Mouse (Mus musculus): ENCODE results near the gene Igfbp6. TPM values are rescaled to one million over a fixed set of nuclear protein-coding genes. Genes with fewer than 3 reads are reported as not detected.

Gene Igfbp6
- total RNA-seq, 2 experiments from 2014 or later, result 40.3 to 48.1 TPM

DNA sequence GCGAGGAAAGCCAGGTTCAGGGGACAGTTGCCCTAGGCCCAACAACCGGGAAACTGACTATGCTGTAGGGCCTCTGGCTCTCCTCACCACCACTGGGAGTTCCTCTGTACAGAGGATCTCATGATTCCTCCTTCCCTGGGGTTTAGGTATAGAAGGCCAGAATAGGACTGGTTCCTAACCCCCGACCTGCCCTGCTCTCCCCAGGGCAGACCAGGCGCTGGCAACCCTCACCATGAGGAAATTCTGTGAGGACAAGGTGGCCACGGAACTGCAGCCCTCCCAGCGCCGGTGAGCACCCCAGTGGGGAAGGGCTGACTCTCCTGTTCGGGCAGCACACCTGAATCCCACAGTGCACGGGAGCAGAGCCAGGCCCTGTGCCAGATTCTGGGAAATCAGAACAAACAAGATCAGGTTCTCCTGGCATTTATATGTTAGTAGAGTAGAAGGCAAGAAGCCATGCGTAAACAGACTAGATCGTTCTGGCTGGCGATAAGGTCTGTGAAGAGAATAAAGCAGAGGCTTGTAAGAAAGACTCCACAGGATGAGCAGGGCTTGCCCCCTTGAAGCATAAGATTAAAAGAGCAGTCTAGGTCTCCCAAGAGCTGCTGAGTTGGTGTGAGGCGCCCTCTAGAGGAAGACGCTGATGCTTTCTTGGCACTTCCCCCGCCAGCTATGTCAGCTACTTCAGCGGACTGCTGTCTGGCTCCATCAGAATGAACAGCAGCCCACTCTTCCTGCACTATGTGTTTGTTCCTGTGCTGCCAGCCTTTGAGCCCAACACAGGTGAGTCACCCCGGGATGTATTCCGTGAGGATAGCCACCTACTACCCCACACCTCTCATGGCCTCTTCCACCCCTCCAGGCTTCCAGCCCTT, 35.3 kb upstream of the Igfbp6 start:
- peak; percentile 85 for DNase-seq

DNA sequence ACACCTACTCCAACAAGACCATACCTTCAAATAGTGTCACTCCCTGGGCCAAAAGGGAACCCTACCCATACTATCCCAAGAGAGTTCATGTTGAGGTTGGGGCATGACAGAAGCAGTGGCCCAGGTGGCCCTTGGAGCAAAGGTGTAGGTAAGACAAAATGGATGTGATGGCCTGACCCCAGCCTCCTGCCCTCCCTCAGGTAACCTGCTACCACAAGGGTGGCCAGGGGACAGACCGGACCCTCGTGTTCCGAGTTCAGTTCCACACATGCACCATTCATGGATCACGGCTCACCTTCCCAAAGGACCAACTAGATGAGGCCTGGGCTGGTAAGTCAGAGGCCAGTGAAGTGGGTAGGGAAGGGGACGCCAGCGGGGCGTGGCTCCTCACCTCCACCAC, 33.9 kb upstream of the Igfbp6 start:
- no peak for DNase-seq

DNA sequence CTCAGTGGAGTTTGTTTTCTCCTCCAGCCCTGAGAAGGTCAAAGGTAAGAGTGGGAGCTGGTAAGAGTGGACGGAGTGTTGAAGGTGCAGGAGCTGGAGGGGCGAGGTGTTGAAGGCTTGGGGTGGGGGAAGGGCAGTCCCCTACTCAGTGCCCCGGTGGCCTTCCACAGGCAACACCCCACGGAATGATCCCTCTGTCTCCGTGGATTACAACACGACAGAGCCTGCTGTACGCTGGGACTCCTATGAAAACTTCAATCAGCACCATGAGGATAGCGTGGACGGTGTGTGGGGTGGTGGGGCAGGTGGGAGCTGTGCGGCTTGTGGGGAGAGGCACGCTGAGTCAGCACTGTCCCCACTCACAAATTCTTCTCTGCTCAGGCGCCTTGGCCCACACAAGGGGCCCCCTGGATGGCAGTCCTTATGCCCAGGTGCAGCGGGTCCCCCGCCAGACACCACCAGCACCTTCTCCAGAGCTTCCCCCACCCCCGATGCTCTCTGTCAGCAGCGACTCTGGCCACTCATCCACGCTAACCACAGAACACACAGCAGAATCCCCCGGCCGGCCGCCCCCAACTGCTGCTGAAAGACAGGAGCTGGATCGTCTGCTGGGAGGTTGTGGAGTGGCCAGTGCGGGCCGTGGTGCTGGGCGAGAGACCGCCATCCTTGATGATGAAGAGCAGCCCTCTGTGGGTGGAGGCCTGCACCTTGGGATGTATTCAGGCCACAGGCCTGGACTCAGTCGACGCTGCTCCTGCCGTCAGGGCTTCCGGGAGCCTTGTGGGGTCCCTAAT, 33.3 kb upstream of the Igfbp6 start:
- DNase-seq, result no peak

- DNase-seq, result no peak
Measured at GRCm38 (mm10) chr15:102111495-102111829, 32.7 kb upstream of the Igfbp6 start.

DNA sequence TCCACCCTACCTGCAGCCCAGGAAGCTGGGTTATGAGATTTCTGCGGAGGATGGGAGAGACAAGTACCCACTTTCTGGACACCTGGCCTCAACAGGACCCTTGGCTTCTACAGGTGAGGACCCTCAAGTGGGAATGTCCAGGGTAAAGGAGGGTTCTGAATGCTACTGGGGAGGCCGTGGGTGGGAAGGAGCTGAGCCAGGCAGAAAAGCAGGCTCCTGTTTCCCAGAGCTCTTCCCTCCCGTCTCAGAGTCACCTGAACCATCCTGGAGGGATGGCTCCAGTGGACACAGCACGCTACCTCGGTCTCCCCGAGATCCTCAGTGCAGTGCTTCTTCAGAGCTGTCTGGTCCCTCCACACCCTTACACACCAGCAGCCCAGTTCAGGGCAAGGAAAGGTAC, 32.0 kb upstream of the Igfbp6 start:
- no peak for DNase-seq

DNA sequence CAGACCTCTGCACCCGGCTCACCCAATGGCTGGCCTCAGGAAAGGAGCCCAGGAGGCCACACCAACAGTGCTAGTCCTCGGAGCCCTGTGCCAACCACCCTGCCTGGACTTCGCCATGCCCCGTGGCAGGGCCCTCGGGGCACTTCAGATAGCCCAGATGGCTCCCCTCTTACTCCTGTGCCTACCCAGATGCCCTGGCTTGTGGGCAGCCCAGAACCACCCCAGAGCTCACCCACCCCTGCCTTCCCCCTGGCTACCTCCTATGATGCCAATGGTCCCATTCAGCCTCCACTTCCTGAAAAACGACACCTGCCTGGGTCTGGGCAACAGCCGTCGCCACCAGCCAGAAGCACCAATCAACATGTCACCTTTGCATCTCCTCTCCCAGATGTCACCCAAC, 31.3 kb upstream of the Igfbp6 start:
- DNase-seq, result no peak

DNA sequence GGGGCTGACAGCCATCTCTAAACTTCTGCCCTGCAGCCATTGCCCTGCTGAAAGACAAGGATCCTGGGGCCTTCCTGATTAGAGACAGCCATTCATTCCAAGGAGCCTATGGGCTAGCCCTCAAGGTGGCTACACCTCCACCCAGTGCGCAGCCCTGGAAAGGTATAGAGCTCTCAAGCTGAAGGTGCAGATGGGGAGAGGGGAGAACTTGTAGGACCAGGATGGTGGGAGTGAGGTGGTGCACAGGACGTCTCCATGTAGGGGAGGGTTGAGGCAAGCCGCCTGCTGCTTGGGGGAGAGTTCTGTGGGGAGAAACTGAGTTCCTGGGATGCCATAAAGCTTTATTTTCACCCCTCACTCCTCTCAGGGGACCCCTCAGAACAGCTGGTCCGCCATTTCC, 30.5 kb upstream of the Igfbp6 start:
- DNase-seq, result no peak

DNA sequence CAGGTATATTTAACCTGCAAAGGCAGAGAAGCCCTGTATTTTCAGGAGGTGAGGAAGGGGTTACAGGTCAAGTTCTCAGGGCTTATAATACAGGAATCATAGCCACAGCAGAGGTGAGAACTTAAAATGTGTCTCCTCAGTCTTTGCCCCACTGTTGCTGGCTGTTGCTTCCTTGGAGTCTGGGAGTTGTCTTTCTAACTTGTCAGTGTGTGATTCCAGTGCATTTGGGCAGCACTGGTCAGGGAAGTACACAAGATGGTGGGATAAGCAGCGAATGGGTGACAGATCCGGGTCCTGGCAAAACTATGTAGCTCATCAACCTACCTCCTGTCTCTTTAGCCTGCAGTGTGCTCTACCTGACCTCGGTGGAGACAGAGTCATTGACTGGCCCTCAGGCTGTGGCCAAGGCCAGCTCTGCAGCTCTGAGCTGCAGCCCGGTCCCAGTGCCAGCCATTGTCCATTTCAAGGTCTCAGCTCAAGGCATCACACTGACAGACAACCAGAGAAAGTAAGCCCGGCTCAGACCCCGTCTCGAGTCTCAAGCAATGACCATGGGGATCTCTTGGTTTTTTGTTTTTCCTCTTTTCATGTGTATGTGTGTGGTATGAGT, 29.4 kb upstream of the Igfbp6 start:
- peak; percentile 73 for DNase-seq

DNA sequence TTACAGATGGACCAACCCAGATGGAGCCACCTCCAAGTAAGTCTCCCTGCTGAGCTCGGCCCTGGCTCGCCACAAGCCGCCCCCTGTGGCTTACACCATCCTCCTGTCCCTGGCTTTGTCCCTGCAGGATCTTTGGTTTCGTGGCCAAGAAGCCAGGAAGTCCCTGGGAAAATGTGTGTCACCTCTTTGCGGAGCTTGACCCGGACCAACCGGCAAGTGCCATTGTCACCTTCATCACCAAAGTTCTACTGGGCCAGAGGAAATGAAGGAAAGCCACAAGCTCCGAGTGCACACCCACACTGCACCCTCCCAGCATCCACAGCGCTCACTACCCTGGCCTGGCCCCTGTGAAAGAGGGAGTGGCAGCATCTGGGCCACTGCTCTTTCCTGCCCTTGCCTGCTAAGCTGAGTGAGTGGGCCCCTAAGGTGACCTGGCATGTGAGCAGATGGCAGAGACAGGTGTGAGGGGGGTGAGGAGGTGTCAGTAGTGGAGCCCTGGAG, 28.4 kb upstream of the Igfbp6 start:
- DNase-seq, result no peak

DNA sequence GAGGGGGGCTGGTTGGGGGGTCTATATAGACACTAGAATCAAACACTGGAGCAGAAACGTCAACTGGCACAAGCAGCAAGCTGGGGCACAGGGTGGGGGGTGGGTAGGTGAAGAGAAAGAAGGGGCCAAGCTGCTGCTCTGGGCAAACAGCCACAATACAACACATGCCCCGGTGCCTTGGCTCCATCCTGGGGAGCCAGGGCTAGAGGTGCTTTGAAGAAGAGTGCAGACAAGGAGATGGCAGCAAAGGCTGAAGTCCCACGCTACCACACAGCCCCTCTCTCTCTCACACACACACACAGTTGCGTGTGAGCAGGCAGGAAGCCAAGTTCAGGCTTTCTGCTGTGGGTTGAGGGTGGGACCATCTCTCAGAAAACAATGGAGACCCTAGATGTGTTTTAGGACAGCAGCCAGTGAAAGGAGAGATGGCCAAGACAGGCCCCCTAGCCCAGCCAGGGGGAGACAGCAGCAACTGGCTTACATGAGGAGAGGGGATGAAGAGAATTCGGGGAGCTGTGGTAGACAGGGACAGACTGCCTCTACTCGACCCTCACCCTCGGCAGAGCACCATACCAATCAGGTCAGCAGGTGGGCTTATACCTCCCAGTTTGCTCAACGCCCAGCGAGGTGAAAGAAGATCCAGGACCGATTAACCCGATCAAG, 27.3 kb upstream of the Igfbp6 start:
- DNase-seq, result no peak

GRCm38 (mm10) chr15:102117461-102118443, 26.4 kb upstream of the Igfbp6 start:
- peak; percentile 56 for DNase-seq

DNA sequence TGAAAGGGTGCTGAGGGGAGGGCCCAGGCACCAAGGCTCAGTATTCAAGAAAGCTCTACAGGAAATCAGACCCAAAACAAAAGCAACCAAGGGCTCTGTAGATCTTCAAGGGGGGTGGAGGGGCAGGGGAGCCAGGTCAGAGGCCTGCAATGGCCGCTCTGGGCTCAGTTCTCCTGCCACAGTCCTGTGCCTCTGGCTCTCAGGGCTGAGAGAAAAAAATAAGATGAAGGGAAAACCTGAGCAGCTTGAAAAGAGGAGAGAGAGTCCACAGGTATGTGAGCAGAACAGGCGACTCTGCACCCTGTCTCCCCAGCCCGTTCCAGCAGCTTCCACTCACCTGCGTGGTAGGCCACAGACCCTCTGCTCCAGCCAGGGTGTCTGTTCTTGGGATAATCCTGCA, 25.6 kb upstream of the Igfbp6 start:
- DNase-seq, result no peak

- no peak for DNase-seq
Measured at GRCm38 (mm10) chr15:102119121-102119830, 24.9 kb upstream of the Igfbp6 start.

GRCm38 (mm10) chr15:102119831-102120170, 24.4 kb upstream of the Igfbp6 start:
- no peak for DNase-seq

GRCm38 (mm10) chr15:102120530-102120929, 23.6 kb upstream of the Igfbp6 start:
- no peak for DNase-seq

DNA sequence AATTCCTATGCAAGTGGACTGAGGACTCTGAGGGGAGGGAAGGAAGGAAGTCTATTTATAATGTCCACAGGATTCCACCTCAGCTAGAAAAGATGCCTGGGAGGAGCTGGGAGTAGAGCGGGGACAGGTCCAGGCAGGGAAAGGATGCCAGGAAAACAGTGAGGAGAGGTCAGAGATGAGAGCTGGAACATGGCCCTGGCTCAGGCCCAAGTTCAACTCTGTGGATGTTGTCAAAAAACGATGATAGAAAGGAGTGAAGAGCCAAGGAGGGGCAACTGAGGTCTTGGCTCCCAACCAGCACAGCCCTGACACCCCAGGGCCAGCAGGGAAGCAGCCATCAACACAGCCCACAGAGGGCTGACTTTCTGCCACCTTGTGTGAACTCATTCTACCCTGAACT, 17.9 kb upstream of the Igfbp6 start:
- peak; percentile 78 for DNase-seq

- no peak for DNase-seq
Measured at GRCm38 (mm10) chr15:102133314-102133713, 10.8 kb upstream of the Igfbp6 start.

DNA sequence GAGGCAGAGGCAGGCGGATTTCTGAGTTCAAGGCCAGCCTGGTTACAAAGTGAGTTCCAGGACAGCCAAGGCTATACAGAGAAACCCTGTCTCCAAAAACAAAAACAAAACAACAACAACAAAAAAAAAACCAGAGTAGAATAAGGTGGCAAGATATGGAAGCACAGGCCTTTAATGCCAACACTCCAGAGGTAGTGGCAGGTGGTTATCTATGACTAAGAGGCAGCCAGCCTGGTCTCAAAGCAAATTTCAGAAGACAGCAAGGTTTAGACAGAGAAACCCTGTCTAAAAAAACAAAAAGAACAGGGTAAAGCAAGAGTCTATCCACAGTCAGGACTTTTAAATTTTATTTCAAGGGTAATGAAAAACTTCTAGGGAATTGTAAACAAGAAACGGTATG, 9.5 kb upstream of the Igfbp6 start:
- no peak for DNase-seq

DNA sequence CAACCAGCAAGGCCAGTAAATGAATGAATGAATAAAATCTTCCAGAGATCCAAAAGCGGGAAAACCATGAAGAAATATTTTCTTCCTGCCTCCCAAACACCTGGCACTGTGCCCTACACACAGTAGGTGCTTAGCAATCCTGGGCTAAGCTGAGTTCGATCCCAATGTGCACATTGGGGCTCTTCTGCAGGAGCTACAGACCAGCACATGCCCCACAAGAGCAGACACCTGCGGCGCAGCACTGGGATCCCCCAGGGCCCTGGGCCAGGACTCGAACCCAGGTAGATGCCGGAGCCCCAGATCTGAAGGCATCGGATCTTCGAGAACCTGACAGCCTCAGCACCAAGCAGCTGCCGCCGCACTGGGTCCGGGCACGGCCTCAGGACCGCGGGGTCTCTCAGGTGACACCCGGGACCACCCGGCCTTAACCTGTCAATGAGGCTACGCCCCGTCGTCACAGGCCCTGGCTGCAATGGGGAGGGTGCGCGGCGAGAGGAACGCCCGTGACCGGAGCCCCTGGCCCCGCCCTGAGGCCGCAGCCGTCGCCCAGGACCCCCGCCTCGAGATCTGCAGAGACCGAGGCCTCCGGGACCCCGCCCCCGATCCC, 8.5 kb upstream of the Igfbp6 start:
- DNase-seq, result no peak

DNA sequence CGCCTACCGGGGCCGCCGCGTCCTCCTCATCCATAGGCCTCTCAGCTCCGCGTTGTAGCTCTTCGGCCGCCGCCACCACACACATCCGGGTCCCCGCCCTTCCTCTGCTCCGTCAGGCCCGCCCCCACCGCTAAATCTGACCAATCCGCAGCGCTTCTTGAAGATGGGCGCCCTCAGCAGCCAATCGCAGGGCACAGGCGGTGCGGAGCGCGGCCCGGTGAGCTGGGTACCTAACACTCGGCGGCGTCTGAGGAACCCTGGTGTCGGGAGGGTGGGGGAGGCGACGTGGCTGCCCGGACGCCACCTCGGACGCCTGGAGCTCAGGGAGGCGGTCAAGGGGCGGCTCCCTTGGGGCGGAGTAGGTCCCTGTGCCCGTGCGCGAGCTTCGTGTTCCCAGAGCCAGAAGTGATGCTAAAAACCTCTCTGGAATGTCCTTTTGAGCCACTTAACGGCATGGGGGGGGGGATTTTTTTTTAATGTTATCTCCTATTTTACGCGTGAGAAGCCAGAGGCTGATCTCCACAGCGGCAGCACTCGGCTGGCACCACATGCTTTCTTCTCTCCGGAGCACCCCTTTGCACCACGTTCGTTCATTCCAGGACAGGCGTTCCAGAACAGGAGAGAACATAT, 7.9 kb upstream of the Igfbp6 start, which contains the start of gene Spryd3:
TSS of gene Spryd3 (minus strand) at position 106 of the 630 bp plus-strand sequence.
- peak; percentile 99 for DNase-seq

Measured in adrenal gland, postnatal 10 days (tissue).